Mouse (Mus musculus): Measurements from ENCODE around the gene Prr19. TPM values are rescaled to one million over a fixed set of nuclear protein-coding genes. Genes with fewer than 3 reads are reported as not detected.
A peak's percentile ranks its signal among the peaks of the same experiment; 100 is the strongest.

Prr19 gene
- polyA plus RNA-seq, 1 experiment from 2014 or later: 1.3 TPM

- H3K27ac ChIP-seq: no peak overlapping the region
- no peaks in the 10 kb centered on the region for H3K27me3 ChIP-seq
- 95% methylated on average over 12 of the region's 12 CpGs for WGBS
- no peak overlapping the region for H3K4me3 ChIP-seq (replicated peaks)
- no peak overlapping the region for H3K4me2 ChIP-seq
- 0 out of 2 replicates have a peak, but pooled peaks cover 7% of the 10 kb centered on the region for H3K9me3 ChIP-seq
- no peak for ATAC-seq (ENCODE audit: low FRiP score)
- H3K4me1 ChIP-seq: peaks cover 44% of the 10 kb centered on the region
- H3K36me3 ChIP-seq (replicated peaks): peaks cover 83% of the 10 kb centered on the region
- no peak overlapping the region for H3K9ac ChIP-seq
Observed at GRCm38 (mm10) chr7:25288011-25288410, 13.2 kb upstream of the Prr19 start.

- H3K4me1 ChIP-seq: peaks cover 37% of the 10 kb centered on the region
- no peak overlapping the region for H3K4me3 ChIP-seq (replicated peaks)
- peaks cover 90% of the 10 kb centered on the region for H3K36me3 ChIP-seq (replicated peaks)
- 87% methylated on average over 3 of the region's 3 CpGs for WGBS
- no peak overlapping the region for H3K9ac ChIP-seq
- no peak overlapping the region for H3K4me2 ChIP-seq
- no peak for ATAC-seq (ENCODE audit: low FRiP score)
- H3K27ac ChIP-seq: no peak overlapping the region
- no peaks in the 10 kb centered on the region for H3K27me3 ChIP-seq
- 0 out of 2 replicates have a peak, but pooled peaks cover 7% of the 10 kb centered on the region for H3K9me3 ChIP-seq
Observed at GRCm38 (mm10) chr7:25288721-25289120, 12.5 kb upstream of the Prr19 start.

GRCm38 (mm10) chr7:25289925-25290324 lies 11.3 kb upstream of the Prr19 start:
- ATAC-seq (ENCODE audit: low FRiP score): no peak
- no peak overlapping the region for H3K9ac ChIP-seq
- no peak overlapping the region for H3K4me3 ChIP-seq (replicated peaks)
- WGBS: 95% methylated on average over 3 of the region's 3 CpGs
- peaks cover 25% of the 10 kb centered on the region for H3K4me1 ChIP-seq
- H3K36me3 ChIP-seq (replicated peaks): peaks cover 99% of the 10 kb centered on the region
- 0 out of 2 replicates have a peak, but pooled peaks cover 7% of the 10 kb centered on the region for H3K9me3 ChIP-seq
- H3K27ac ChIP-seq: no peak overlapping the region
- H3K4me2 ChIP-seq: no peak overlapping the region
- H3K27me3 ChIP-seq: no peaks in the 10 kb centered on the region

GRCm38 (mm10) chr7:25290463-25290862 lies 10.7 kb upstream of the Prr19 start:
- ATAC-seq (ENCODE audit: low FRiP score): no peak
- Histone ChIP-seq H3K4me1 (peaks cover 20% of the 10 kb centered on the region), H3K9me3 (0 out of 2 replicates have a peak, but pooled peaks cover 7% of the 10 kb centered on the region), H3K36me3 (replicated peaks) (peaks cover 99% of the 10 kb centered on the region), H3K27ac (no peak overlapping the region), H3K4me2 (no peak overlapping the region), H3K4me3 (replicated peaks) (no peak overlapping the region), H3K27me3 (no peaks in the 10 kb centered on the region), H3K9ac (no peak overlapping the region)
- WGBS: 100% methylated on average over 1 of the region's 1 CpGs

- Histone ChIP-seq H3K9me3 (0 out of 2 replicates have a peak, but pooled peaks cover 7% of the 10 kb centered on the region), H3K4me1 (peaks cover 20% of the 10 kb centered on the region), H3K4me3 (replicated peaks) (no peak overlapping the region), H3K9ac (no peak overlapping the region), H3K27ac (0 out of 2 replicates have a peak overlapping the region, but pooled peaks have one; percentile 21), H3K27me3 (no peaks in the 10 kb centered on the region), H3K4me2 (no peak overlapping the region), H3K36me3 (replicated peaks) (peaks cover 99% of the 10 kb centered on the region)
- ATAC-seq (ENCODE audit: low FRiP score): peak; percentile 13; the same call in 1 of the 2 replicates
- WGBS: 90% methylated on average over 2 of the region's 2 CpGs
Observed at GRCm38 (mm10) chr7:25290911-25291310, 10.3 kb upstream of the Prr19 start.

GRCm38 (mm10) chr7:25292107-25292506 lies 9.1 kb upstream of the Prr19 start:
- no peak overlapping the region for H3K4me2 ChIP-seq
- peaks cover 90% of the 10 kb centered on the region for H3K36me3 ChIP-seq (replicated peaks)
- H3K9ac ChIP-seq: peak overlapping the region; percentile 17; the same call in 1 of the 2 replicates
- ATAC-seq (ENCODE audit: low FRiP score): no peak
- no peak overlapping the region for H3K27ac ChIP-seq
- H3K4me1 ChIP-seq: peaks cover 29% of the 10 kb centered on the region
- 66% methylated on average over 7 of the region's 7 CpGs for WGBS
- 0 out of 2 replicates have a peak, but pooled peaks cover 7% of the 10 kb centered on the region for H3K9me3 ChIP-seq
- no peak overlapping the region for H3K4me3 ChIP-seq (replicated peaks)
- H3K27me3 ChIP-seq: no peaks in the 10 kb centered on the region

- Histone ChIP-seq H3K27me3 (no peaks in the 10 kb centered on the region), H3K4me2 (no peak overlapping the region), H3K4me3 (replicated peaks) (no peak overlapping the region), H3K36me3 (replicated peaks) (peaks cover 78% of the 10 kb centered on the region), H3K9ac (no peak overlapping the region), H3K4me1 (peaks cover 32% of the 10 kb centered on the region), H3K9me3 (0 out of 2 replicates have a peak, but pooled peaks cover 7% of the 10 kb centered on the region), H3K27ac (peak overlapping the region; percentile 5; the same call in 1 of the 2 replicates)
- ATAC-seq (ENCODE audit: low FRiP score): no peak
- WGBS: 79% methylated on average over 10 of the region's 10 CpGs
Observed at GRCm38 (mm10) chr7:25293191-25293739, 7.9 kb upstream of the Prr19 start.

GRCm38 (mm10) chr7:25294495-25294894 lies 6.7 kb upstream of the Prr19 start:
- H3K36me3 ChIP-seq (replicated peaks): peaks cover 66% of the 10 kb centered on the region
- H3K9me3 ChIP-seq: 0 out of 2 replicates have a peak, but pooled peaks cover 6% of the 10 kb centered on the region
- 89% methylated on average over 4 of the region's 4 CpGs for WGBS

GRCm38 (mm10) chr7:25294960-25295722 lies 6.1 kb upstream of the Prr19 start:
- Histone ChIP-seq H3K9ac (no peak overlapping the region), H3K4me3 (replicated peaks) (no peak overlapping the region), H3K27ac (0 out of 2 replicates have a peak overlapping the region, but pooled peaks have one; percentile 98), H3K4me2 (no peak overlapping the region), H3K27me3 (no peaks in the 10 kb centered on the region), H3K9me3 (no peaks in the 10 kb centered on the region), H3K36me3 (replicated peaks) (peaks cover 59% of the 10 kb centered on the region), H3K4me1 (peaks cover 35% of the 10 kb centered on the region)
- WGBS: 89% methylated on average over 12 of the region's 12 CpGs
- ATAC-seq (ENCODE audit: low FRiP score): no peak

More at GRCm38 (mm10) chr7:25294495-25294894, 6.7 kb upstream of the Prr19 start:
- no peak overlapping the region for H3K4me3 ChIP-seq (replicated peaks)
- no peak overlapping the region for H3K9ac ChIP-seq
- peaks cover 35% of the 10 kb centered on the region for H3K4me1 ChIP-seq
- H3K4me2 ChIP-seq: no peak overlapping the region
- H3K27ac ChIP-seq: no peak overlapping the region; the same call in 1 of the 2 replicates
- no peak for ATAC-seq (ENCODE audit: low FRiP score)
- no peaks in the 10 kb centered on the region for H3K27me3 ChIP-seq

- H3K4me2 ChIP-seq: peak overlapping the region; percentile 79
- ATAC-seq (ENCODE audit: low FRiP score): peak; percentile 49; the same call in 1 of the 2 replicates
- H3K4me1 ChIP-seq: peaks cover 25% of the 10 kb centered on the region
- peak overlapping the region; percentile 86 for H3K4me3 ChIP-seq (replicated peaks)
- under 1% methylated on average over 21 of the region's 21 CpGs for WGBS
- peak overlapping the region; percentile 91 for H3K9ac ChIP-seq
- H3K27me3 ChIP-seq: no peaks in the 10 kb centered on the region
- H3K9me3 ChIP-seq: no peaks in the 10 kb centered on the region
- H3K36me3 ChIP-seq (replicated peaks): peaks cover 41% of the 10 kb centered on the region
- peak overlapping the region; percentile 98 for H3K27ac ChIP-seq
Observed at GRCm38 (mm10) chr7:25296945-25297453, 4.2 kb upstream of the Prr19 start.

GRCm38 (mm10) chr7:25297454-25298325 lies 3.5 kb upstream of the Prr19 start, which contains the start of gene Pafah1b3:
TSS of gene Pafah1b3 (minus strand) at chr7:25297986.
- H3K4me2 ChIP-seq: peak within 1 kb of the TSS; percentile 79
- no peaks in the 10 kb centered on the region for H3K9me3 ChIP-seq
- peak within 1 kb of the TSS; percentile 86 for H3K4me3 ChIP-seq (replicated peaks)
- H3K4me1 ChIP-seq: peaks cover 21% of the 10 kb centered on the region
- H3K27ac ChIP-seq: peak within 1 kb of the TSS; percentile 98
- peak; percentile 92 for ATAC-seq (ENCODE audit: low FRiP score)
- peak within 1 kb of the TSS; percentile 91 for H3K9ac ChIP-seq
- WGBS: under 1% methylated on average over 52 of the region's 52 CpGs
- peaks cover 34% of the 10 kb centered on the region for H3K36me3 ChIP-seq (replicated peaks)
- no peaks in the 10 kb centered on the region for H3K27me3 ChIP-seq

Measured in forebrain, embryonic 12.5 days (tissue).